Mouse (Mus musculus) hindbrain, embryonic 12.5 days (tissue): Measurements from ENCODE around the gene Olfr1418. TPM values are rescaled to one million over a fixed set of nuclear protein-coding genes. Genes with fewer than 3 reads are reported as not detected.

Experiments used
- ATAC-seq: fragments of 200-750 bp; cut with Nextera tagmentation; 2 replicates; pipeline ENCODE4 v1.8.0; 2017; ENCODE audit warnings: moderate TSS enrichment; ENCODE audit not compliant: low FRiP score
- H3K27ac ChIP-seq: fragments of 300-500 bp; sonication (generic); 2 replicates; pipeline ENCODE4 v1.5.1; 2016; ENCODE audit warnings: mild to moderate bottlenecking
- H3K27me3 ChIP-seq: fragments of 300-500 bp; sonication (generic); 2 replicates; pipeline ENCODE4 v1.6.1; 2016; ENCODE audit warnings: mild to moderate bottlenecking
- H3K36me3 ChIP-seq: fragments of 300-500 bp; sonication (generic); 2 replicates; pipeline ENCODE4 v1.6.1; 2016; ENCODE audit warnings: mild to moderate bottlenecking
- H3K4me1 ChIP-seq: fragments of 300-500 bp; sonication (generic); 2 replicates; pipeline ENCODE4 v1.6.1; 2016
- H3K4me2 ChIP-seq: fragments of 300-500 bp; sonication (generic); replicated peaks from 2 replicates; pipeline ENCODE4 v1.6.1; 2016; ENCODE audit warnings: mild to moderate bottlenecking
- H3K4me3 ChIP-seq: fragments of 300-500 bp; sonication (generic); 2 replicates; pipeline ENCODE4 v1.5.1; 2016; ENCODE audit warnings: mild to moderate bottlenecking
- H3K9ac ChIP-seq: fragments of 300-500 bp; sonication (generic); 2 replicates; pipeline ENCODE4 v1.6.1; 2016; ENCODE audit warnings: mild to moderate bottlenecking, moderate library complexity
- H3K9me3 ChIP-seq: fragments of 300-500 bp; sonication (generic); replicated peaks from 2 replicates; pipeline ENCODE4 v1.6.1; 2016; ENCODE audit warnings: mild to moderate bottlenecking
- WGBS: fragments of 180-500 bp; shearing (Covaris S2); methylation state at CpG from one replicate; pipeline ENCODE4 v1.1.7; 2016; 5-methylcytosine and 5-hydroxymethylcytosine counted together
- polyA plus RNA-seq: library from polyadenylated mRNA; unstranded; fragments of >200 nt; fragmentation: Nextera tagmentation; extraction: Ambion mirVana; gene quantifications from 2 replicates; pipeline ENCODE4 v1.2.1, GENCODE M21; 2016

Gene Olfr1418
- polyA plus RNA-seq, 1 experiment from 2014 or later: not detected

GRCm38 (mm10) chr19:11819143-11819700, 41.6 kb downstream of the Olfr1418 start, which contains the start of gene Stx3:
Gene Stx3, minus strand, starts transcription at chr19:11819403.
- Histone ChIP-seq H3K27ac (no peak within 1 kb of the TSS), H3K36me3 (no peaks in the 10 kb centered on the region), H3K4me3 (peak within 1 kb of the TSS; percentile 74), H3K9me3 (no peaks in the 10 kb centered on the region), H3K4me1 (peaks cover 15% of the 10 kb centered on the region; the same call in 1 of the 2 replicates), H3K27me3 (peaks cover 44% of the 10 kb centered on the region), H3K4me2 (peak within 1 kb of the TSS; percentile 88), H3K9ac (peak within 1 kb of the TSS; percentile 61)
- WGBS: under 1% methylated on average over 20 of the region's 20 CpGs
- ATAC-seq: peak; percentile 17

GRCm38 (mm10) chr19:11818199-11819142, 42.4 kb downstream of the Olfr1418 start:
- WGBS: under 1% methylated on average over 72 of the region's 83 CpGs
- Histone ChIP-seq H3K4me3 (peak overlapping the region; percentile 74), H3K9ac (peak overlapping the region; percentile 61), H3K27ac (no peak overlapping the region), H3K4me2 (peak overlapping the region; percentile 88), H3K36me3 (no peaks in the 10 kb centered on the region), H3K9me3 (no peaks in the 10 kb centered on the region), H3K27me3 (peaks cover 44% of the 10 kb centered on the region), H3K4me1 (peaks cover 15% of the 10 kb centered on the region; the same call in 1 of the 2 replicates)
- peak; percentile 72 for ATAC-seq

- H3K9ac ChIP-seq: no peak overlapping the region
- peaks cover 15% of the 10 kb centered on the region; the same call in 1 of the 2 replicates for H3K4me1 ChIP-seq
- H3K27ac ChIP-seq: no peak overlapping the region
- H3K4me2 ChIP-seq: peak overlapping the region; percentile 88
- no peak for ATAC-seq
- H3K36me3 ChIP-seq: no peaks in the 10 kb centered on the region
- H3K27me3 ChIP-seq: peaks cover 44% of the 10 kb centered on the region
- no peaks in the 10 kb centered on the region for H3K9me3 ChIP-seq
- 11% methylated on average over 5 of the region's 5 CpGs for WGBS
- H3K4me3 ChIP-seq: peak overlapping the region; percentile 74
Observed at GRCm38 (mm10) chr19:11817586-11817985, 43.3 kb downstream of the Olfr1418 start.

GRCm38 (mm10) chr19:11816706-11817105, 44.2 kb downstream of the Olfr1418 start:
- no peak overlapping the region for H3K9ac ChIP-seq
- no peak overlapping the region for H3K4me3 ChIP-seq
- H3K4me1 ChIP-seq: peaks cover 18% of the 10 kb centered on the region; the same call in 1 of the 2 replicates
- peaks cover 44% of the 10 kb centered on the region for H3K27me3 ChIP-seq
- H3K4me2 ChIP-seq: no peak overlapping the region
- no peak overlapping the region for H3K27ac ChIP-seq
- no peaks in the 10 kb centered on the region for H3K9me3 ChIP-seq
- ATAC-seq: no peak
- H3K36me3 ChIP-seq: no peaks in the 10 kb centered on the region
- 49% methylated on average over 6 of the region's 6 CpGs for WGBS

GRCm38 (mm10) chr19:11814742-11815333, 46.0 kb downstream of the Olfr1418 start:
- Histone ChIP-seq H3K4me2 (no peak overlapping the region), H3K4me1 (peaks cover 14% of the 10 kb centered on the region; the same call in 1 of the 2 replicates), H3K36me3 (no peaks in the 10 kb centered on the region), H3K4me3 (no peak overlapping the region), H3K27me3 (peaks cover 39% of the 10 kb centered on the region), H3K9ac (no peak overlapping the region), H3K9me3 (no peaks in the 10 kb centered on the region), H3K27ac (no peak overlapping the region)
- WGBS: 69% methylated on average over 6 of the region's 6 CpGs
- no peak for ATAC-seq

- no peaks in the 10 kb centered on the region for H3K9me3 ChIP-seq
- ATAC-seq: no peak
Observed at GRCm38 (mm10) chr19:11813649-11814048, 47.2 kb downstream of the Olfr1418 start.

GRCm38 (mm10) chr19:11813136-11813535, 47.7 kb downstream of the Olfr1418 start:
- H3K4me1 ChIP-seq: peaks cover 5% of the 10 kb centered on the region; the same call in 1 of the 2 replicates
- H3K27me3 ChIP-seq: peaks cover 24% of the 10 kb centered on the region
- no peak overlapping the region for H3K4me3 ChIP-seq
- H3K9me3 ChIP-seq: no peaks in the 10 kb centered on the region
- no peak overlapping the region for H3K9ac ChIP-seq
- H3K27ac ChIP-seq: no peak overlapping the region
- 73% methylated on average over 4 of the region's 4 CpGs for WGBS
- no peak overlapping the region for H3K4me2 ChIP-seq
- H3K36me3 ChIP-seq: no peaks in the 10 kb centered on the region
- no peak for ATAC-seq

More at GRCm38 (mm10) chr19:11813649-11814048, 47.2 kb downstream of the Olfr1418 start:
- no peak overlapping the region for H3K27ac ChIP-seq
- H3K4me3 ChIP-seq: no peak overlapping the region
- H3K4me1 ChIP-seq: peaks cover 5% of the 10 kb centered on the region; the same call in 1 of the 2 replicates
- H3K27me3 ChIP-seq: peaks cover 29% of the 10 kb centered on the region
- H3K36me3 ChIP-seq: no peaks in the 10 kb centered on the region
- H3K9ac ChIP-seq: no peak overlapping the region
- 11% methylated on average over 8 of the region's 8 CpGs for WGBS
- no peak overlapping the region for H3K4me2 ChIP-seq

- 46% methylated on average over 5 of the region's 5 CpGs for WGBS
- peak; percentile 94 for ATAC-seq
- Histone ChIP-seq H3K4me2 (no peak overlapping the region), H3K36me3 (no peaks in the 10 kb centered on the region), H3K9ac (no peak overlapping the region), H3K4me1 (peaks cover 3% of the 10 kb centered on the region; the same call in 1 of the 2 replicates), H3K9me3 (no peaks in the 10 kb centered on the region), H3K27me3 (peaks cover 11% of the 10 kb centered on the region), H3K27ac (no peak overlapping the region), H3K4me3 (no peak overlapping the region)
Observed at GRCm38 (mm10) chr19:11811688-11812365, 49.0 kb downstream of the Olfr1418 start.

GRCm38 (mm10) chr19:11810856-11811255, 50.0 kb downstream of the Olfr1418 start:
- H3K4me3 ChIP-seq: no peak overlapping the region
- no peak overlapping the region for H3K27ac ChIP-seq
- ATAC-seq: no peak
- no peaks in the 10 kb centered on the region for H3K9me3 ChIP-seq
- no peak overlapping the region for H3K9ac ChIP-seq
- H3K4me1 ChIP-seq: peaks cover 3% of the 10 kb centered on the region; the same call in 1 of the 2 replicates
- 89% methylated on average over 1 of the region's 1 CpGs for WGBS
- H3K27me3 ChIP-seq: peaks cover 2% of the 10 kb centered on the region
- H3K4me2 ChIP-seq: no peak overlapping the region
- H3K36me3 ChIP-seq: no peaks in the 10 kb centered on the region

- ATAC-seq: no peak
- H3K36me3 ChIP-seq: no peaks in the 10 kb centered on the region
- H3K4me2 ChIP-seq: no peak overlapping the region
- no peak overlapping the region for H3K9ac ChIP-seq
- H3K4me3 ChIP-seq: no peak overlapping the region
- peaks cover 3% of the 10 kb centered on the region; the same call in 1 of the 2 replicates for H3K4me1 ChIP-seq
- 80% methylated on average over 5 of the region's 5 CpGs for WGBS
- no peak overlapping the region for H3K27ac ChIP-seq
- no peaks in the 10 kb centered on the region for H3K9me3 ChIP-seq
- no peaks in the 10 kb centered on the region for H3K27me3 ChIP-seq
Observed at GRCm38 (mm10) chr19:11810003-11810758, 50.7 kb downstream of the Olfr1418 start.

GRCm38 (mm10) chr19:11808452-11808851, 52.4 kb downstream of the Olfr1418 start:
- Histone ChIP-seq H3K36me3 (no peaks in the 10 kb centered on the region), H3K4me2 (no peak overlapping the region), H3K27me3 (no peaks in the 10 kb centered on the region), H3K27ac (no peak overlapping the region), H3K4me3 (no peak overlapping the region), H3K9ac (no peak overlapping the region), H3K9me3 (no peaks in the 10 kb centered on the region), H3K4me1 (peaks cover 3% of the 10 kb centered on the region; the same call in 1 of the 2 replicates)
- ATAC-seq: no peak
- WGBS: 81% methylated on average over 2 of the region's 2 CpGs
